Mouse (Mus musculus) skeletal muscle tissue, adult 2 months (tissue): Measurements from ENCODE around the gene Uts2.
"Not testable (repeated sequence)": the region's sequence is repeated elsewhere in the genome, so short reads cannot be mapped to it uniquely, and the experiment has no call there.

Experiments used
- DNase-seq: peaks from one replicate; pipeline ENCODE4 v3.0.0-alpha.2; 2012; ENCODE audit warnings: low read depth, low spot score

The Uts2 gene

DNA sequence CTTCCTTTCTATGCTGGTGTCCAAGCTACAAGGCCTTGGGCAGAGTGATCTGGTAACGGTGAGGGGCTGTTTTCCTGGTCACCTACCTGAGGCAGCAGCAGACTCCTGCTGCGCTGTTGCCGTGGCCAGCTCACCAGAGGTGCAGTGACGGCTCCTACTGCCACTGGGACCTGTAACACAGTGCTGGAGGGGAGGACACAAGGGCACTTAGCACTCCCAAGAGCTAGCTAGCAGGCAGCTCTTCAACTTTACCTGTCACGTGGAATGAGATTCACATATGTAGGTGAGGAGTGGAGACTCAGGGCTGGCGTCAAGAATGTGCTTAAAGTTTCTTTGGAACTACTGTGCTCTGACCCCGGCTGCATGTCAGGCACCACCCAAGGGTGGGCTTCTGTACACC is 13.4 kb downstream of the Uts2 start:
- DNase-seq: no peak

DNA sequence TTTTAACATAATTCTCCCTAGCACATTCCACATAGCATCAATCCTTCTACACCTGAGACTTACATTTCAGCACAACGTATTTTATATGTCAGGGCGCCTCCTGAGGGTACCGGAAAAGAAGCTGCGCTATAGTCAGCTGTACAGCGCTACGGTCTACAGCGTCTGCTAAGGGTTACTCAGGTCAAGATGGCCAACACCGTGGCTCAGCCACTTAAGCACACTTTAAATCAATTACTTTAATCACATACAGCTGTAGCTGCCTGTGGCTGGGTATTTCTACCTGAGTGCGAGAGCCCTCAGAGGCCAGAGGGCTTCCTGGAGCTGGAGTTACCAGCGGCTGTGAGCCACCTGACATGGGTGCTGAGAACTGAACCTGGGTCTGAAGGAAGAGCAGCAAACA is 19.0 kb downstream of the Uts2 start:
- DNase-seq: no peak

GRCm38 (mm10) chr4:151017356-151017755 is 20.5 kb downstream of the Uts2 start:
- not testable (repeated sequence) for DNase-seq

DNA sequence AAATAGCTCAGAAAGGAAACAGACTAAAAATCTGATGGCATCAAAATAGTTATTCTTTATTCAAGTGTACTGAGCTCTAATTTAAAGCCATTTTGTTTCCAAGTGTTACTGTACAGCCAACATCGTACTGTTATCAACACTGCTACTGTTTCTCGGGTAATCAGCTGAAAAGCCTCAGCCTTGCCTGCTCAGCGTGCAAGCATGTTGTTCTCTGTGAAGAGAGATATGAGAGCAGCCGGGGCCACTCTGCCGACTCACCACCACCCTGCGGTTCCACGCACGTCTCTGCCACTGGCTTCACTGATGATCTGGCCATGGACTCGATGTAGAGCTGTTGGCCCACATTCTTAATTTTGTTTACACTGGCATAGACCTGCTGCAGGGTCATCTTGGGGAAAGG is 27.3 kb downstream of the Uts2 start:
- no peak for DNase-seq

GRCm38 (mm10) chr4:151027001-151027400 is 30.1 kb downstream of the Uts2 start:
- no peak for DNase-seq

DNA sequence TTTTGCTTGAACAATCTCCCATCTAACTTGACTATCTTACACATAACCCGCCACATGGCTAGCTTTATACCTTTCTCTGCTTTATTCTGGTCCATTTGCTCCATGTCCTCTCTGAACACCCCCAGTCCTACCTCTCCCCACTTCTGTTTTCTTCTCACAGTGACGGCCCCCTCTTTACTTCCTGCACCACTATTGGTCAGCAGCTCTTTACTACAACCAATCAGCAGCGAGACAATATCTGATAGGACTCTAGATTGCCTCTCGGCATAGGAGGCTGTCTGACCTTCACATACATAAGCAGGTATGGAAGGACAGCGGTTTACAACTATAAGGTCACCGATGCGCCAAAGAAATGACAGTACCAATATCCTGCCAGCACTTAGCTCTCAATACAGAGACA is 39.6 kb downstream of the Uts2 start:
- DNase-seq: no peak

GRCm38 (mm10) chr4:151037800-151038199 is 40.9 kb downstream of the Uts2 start:
- no peak for DNase-seq

DNA sequence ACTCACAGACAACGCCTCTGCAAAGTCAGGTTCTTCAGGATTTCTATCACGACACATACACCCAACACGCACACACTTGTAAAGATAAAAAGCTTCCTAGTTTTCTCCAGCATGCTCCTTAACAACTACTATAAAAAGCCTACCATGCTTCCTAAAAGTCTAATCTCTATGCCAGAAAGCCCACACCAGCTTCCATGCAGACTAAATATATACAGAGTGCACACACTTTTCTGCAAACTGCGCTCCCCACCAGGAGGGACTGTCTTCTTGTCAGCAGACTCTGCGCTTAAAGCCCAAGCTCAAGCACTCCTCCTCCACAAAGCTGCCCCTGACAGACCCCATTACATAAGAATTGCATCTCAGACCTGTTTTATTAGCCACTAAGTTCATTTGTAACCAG is 44.6 kb downstream of the Uts2 start:
- DNase-seq: no peak

- DNase-seq: peak; percentile 65
Observed at GRCm38 (mm10) chr4:151043281-151043680, 46.4 kb downstream of the Uts2 start.

- DNase-seq: peak; percentile 99
Observed at GRCm38 (mm10) chr4:151044037-151044943, 47.4 kb downstream of the Uts2 start, which contains the start of gene Per3. Per3 (minus strand) TSS chr4:151044665.

- DNase-seq: peak; percentile 38
Observed at GRCm38 (mm10) chr4:151044944-151045570, 48.2 kb downstream of the Uts2 start.

GRCm38 (mm10) chr4:151046524-151046923 is 49.6 kb downstream of the Uts2 start:
- DNase-seq: no peak

DNA sequence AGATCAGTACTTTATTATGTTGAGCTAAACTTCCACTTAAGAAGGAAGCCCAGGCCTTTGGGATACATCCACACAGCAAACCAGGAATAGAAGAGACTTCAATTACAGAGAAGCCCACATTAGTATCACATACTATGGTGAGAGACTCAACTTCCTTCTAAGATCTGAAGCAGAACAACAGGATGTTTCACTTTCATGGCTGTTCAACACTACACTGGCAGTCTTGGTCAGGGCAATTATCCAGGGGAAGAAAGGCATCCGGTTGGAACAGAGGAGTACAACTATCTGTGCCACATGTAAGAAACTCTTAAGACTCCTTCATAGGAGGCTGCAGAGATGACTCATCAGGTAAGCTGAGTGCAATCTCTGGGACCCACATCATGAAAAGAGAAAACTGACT is 54.3 kb downstream of the Uts2 start:
- no peak for DNase-seq
